Mouse (Mus musculus) lung, embryonic 16.5 days (tissue): ENCODE measurements around the gene Tsks. TPM values are rescaled to one million over a fixed set of nuclear protein-coding genes. Genes with fewer than 3 reads are reported as not detected.
A peak's percentile ranks its signal among the peaks of the same experiment; 100 is the strongest.

ENCODE experiments used
- ATAC-seq: fragments of 200-750 bp; cut with Nextera tagmentation; 2 replicates; pipeline ENCODE4 v1.8.0; 2017; ENCODE audit warnings: low read depth, mild to moderate bottlenecking, moderate library complexity
- H3K27ac ChIP-seq: fragments of 300-500 bp; sonication (generic); 2 replicates; pipeline ENCODE4 v1.5.1; 2014; ENCODE audit warnings: mild to moderate bottlenecking, control low read depth, low read length
- H3K27me3 ChIP-seq: fragments of 300-500 bp; sonication (generic); 2 replicates; pipeline ENCODE4 v1.6.1; 2014; ENCODE audit warnings: low read depth, low read length, mixed read lengths; ENCODE audit not compliant: control insufficient read depth, insufficient read depth
- H3K36me3 ChIP-seq: fragments of 300-500 bp; sonication (generic); 2 replicates; pipeline ENCODE4 v1.6.1; 2014; ENCODE audit warnings: low read length; ENCODE audit not compliant: control insufficient read depth, insufficient read depth
- H3K4me1 ChIP-seq: fragments of 300-500 bp; sonication (generic); replicated peaks from 2 replicates; pipeline ENCODE4 v1.6.1; 2014; ENCODE audit warnings: low read length, mixed read lengths; ENCODE audit not compliant: control insufficient read depth, insufficient read depth
- H3K4me2 ChIP-seq: fragments of 300-500 bp; sonication (generic); 2 replicates; pipeline ENCODE4 v1.6.1; 2014; ENCODE audit warnings: low read depth, low read length, control low read depth
- H3K4me3 ChIP-seq: fragments of 300-500 bp; sonication (generic); 2 replicates; pipeline ENCODE4 v1.5.1; 2014; ENCODE audit warnings: mild to moderate bottlenecking, low read length, control low read depth
- H3K9ac ChIP-seq: fragments of 300-500 bp; sonication (generic); 2 replicates; pipeline ENCODE4 v1.6.1; 2014; ENCODE audit warnings: low read length, control low read depth
- H3K9me3 ChIP-seq: fragments of 300-500 bp; sonication (generic); 2 replicates; pipeline ENCODE4 v1.6.1; 2016; ENCODE audit warnings: low read length; ENCODE audit not compliant: control insufficient read depth
- WGBS: fragments of 180-500 bp; shearing (Covaris S2); extraction: QIAGEN DNeasy Blood & Tissue Kit; methylation state at CpG from one replicate; pipeline ENCODE4 v1.1.7; 2014; 5-methylcytosine and 5-hydroxymethylcytosine counted together
- polyA plus RNA-seq: library from polyadenylated mRNA; unstranded; fragments of >200 nt; fragmentation: Nextera tagmentation; extraction: Ambion mirVana; gene quantifications from 2 replicates; pipeline ENCODE4 v1.2.1, GENCODE M21; 2015

Gene Tsks
- polyA plus RNA-seq, 1 experiment from 2014 or later: 0.15 TPM

DNA sequence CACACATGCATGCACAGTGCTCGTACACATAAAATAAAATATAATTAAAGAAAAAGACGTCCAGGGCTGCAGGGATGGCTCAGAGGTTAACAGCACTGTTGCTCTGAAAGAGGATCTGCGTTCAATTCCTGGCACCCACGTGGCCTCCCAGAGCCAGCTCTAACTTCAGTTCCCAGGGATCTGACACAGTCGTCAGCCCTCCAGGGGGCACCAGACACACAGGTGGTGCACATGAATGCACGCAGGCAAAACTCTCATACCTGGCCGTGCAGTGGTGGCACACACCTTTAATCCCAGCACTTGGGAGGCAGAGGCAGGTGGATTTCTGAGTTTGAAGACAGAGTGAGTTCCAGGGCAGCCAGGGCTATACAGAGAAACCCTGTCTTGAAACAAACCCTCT, 23.0 kb downstream of the Tsks start:
- Histone ChIP-seq H3K4me2 (no peak overlapping the region), H3K9ac (no peak overlapping the region), H3K36me3 (no peaks in the 10 kb centered on the region; the same call in 1 of the 2 replicates), H3K27ac (no peak overlapping the region), H3K9me3 (no peaks in the 10 kb centered on the region), H3K4me1 (peaks cover 7% of the 10 kb centered on the region), H3K27me3 (no peaks in the 10 kb centered on the region), H3K4me3 (no peak overlapping the region)
- ATAC-seq: no peak
- 66% methylated on average over 7 of the region's 7 CpGs for WGBS

DNA sequence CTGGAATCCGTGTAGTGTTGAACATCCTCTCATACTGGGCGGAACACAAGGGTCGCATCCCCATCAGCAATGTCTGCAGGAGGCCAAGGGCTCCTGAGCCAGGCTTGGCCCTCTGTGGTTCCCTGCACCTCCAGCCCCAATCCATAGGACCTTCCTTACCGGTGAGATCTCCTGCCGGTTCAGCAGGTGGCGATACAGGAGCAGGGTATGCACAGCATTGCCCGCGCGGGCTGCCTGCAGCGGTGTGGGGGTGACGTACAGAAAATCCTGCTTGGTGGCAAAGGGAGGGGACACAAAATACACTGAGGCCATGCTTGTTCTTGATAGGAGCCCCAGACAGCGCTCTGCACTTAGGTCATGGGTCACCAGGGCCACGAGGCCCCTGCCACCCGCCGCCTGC, 23.6 kb downstream of the Tsks start:
- WGBS: 48% methylated on average over 15 of the region's 15 CpGs
- Histone ChIP-seq H3K9ac (no peak overlapping the region), H3K27me3 (no peaks in the 10 kb centered on the region), H3K4me2 (no peak overlapping the region), H3K36me3 (no peaks in the 10 kb centered on the region; the same call in 1 of the 2 replicates), H3K9me3 (no peaks in the 10 kb centered on the region), H3K4me3 (no peak overlapping the region), H3K27ac (no peak overlapping the region), H3K4me1 (peaks cover 13% of the 10 kb centered on the region)
- ATAC-seq: no peak

DNA sequence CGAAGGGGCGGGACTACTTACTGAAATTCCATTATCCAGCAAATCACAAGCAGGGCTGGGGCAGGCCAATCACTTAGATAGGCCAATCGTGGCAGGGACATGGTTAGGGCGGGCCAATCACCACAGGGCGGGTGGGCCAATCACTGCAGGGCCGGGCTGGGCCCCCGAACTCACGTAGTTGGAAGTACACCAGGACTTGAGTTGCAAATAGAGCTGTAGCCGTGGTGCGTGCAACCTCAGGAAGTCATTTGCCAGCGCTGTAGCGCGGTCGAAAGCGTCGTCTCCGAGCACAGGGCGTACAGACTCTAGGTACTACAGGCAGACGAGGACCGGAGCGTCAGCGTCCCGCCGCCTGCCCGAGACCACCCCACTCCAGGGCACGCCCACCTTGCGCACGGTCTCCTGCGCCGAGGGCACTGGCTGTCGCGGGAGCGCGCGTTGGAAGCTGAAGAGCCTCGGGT, 27.3 kb downstream of the Tsks start:
- H3K4me1 ChIP-seq: peaks cover 17% of the 10 kb centered on the region
- peak overlapping the region; percentile 92 for H3K4me2 ChIP-seq
- H3K27ac ChIP-seq: peak overlapping the region; percentile 93
- H3K27me3 ChIP-seq: no peaks in the 10 kb centered on the region
- ATAC-seq: peak; percentile 98
- under 1% methylated on average over 36 of the region's 36 CpGs for WGBS
- H3K36me3 ChIP-seq: no peaks in the 10 kb centered on the region; the same call in 1 of the 2 replicates
- H3K4me3 ChIP-seq: peak overlapping the region; percentile 73
- H3K9ac ChIP-seq: peak overlapping the region; percentile 77
- no peaks in the 10 kb centered on the region for H3K9me3 ChIP-seq

DNA sequence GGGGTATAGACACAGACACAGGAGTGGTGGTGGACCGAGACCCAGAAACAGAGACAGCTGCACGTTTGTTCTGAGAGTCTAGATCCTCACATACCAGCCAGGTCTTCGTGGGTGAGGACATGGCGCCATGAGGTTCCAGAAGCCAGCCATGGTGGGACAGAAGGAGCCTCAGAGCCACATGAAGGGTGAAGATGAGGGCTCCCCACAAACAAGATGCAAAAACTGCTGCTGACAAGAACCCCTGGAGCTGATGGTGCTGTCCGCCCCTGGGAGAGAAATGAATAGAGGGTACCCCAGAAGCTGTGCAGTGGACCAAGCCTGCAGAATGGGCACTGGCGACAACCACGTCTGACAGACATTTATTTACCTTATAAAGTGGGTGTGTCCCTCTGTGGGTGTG, 28.1 kb downstream of the Tsks start:
- peak overlapping the region; percentile 92 for H3K4me2 ChIP-seq
- peaks cover 2% of the 10 kb centered on the region; the same call in 1 of the 2 replicates for H3K36me3 ChIP-seq
- H3K4me1 ChIP-seq: peaks cover 17% of the 10 kb centered on the region
- ATAC-seq: no peak
- H3K9ac ChIP-seq: peak overlapping the region; percentile 77
- no peaks in the 10 kb centered on the region for H3K27me3 ChIP-seq
- H3K4me3 ChIP-seq: peak overlapping the region; percentile 73
- WGBS: 54% methylated on average over 7 of the region's 7 CpGs
- no peak overlapping the region for H3K27ac ChIP-seq
- H3K9me3 ChIP-seq: no peaks in the 10 kb centered on the region

DNA sequence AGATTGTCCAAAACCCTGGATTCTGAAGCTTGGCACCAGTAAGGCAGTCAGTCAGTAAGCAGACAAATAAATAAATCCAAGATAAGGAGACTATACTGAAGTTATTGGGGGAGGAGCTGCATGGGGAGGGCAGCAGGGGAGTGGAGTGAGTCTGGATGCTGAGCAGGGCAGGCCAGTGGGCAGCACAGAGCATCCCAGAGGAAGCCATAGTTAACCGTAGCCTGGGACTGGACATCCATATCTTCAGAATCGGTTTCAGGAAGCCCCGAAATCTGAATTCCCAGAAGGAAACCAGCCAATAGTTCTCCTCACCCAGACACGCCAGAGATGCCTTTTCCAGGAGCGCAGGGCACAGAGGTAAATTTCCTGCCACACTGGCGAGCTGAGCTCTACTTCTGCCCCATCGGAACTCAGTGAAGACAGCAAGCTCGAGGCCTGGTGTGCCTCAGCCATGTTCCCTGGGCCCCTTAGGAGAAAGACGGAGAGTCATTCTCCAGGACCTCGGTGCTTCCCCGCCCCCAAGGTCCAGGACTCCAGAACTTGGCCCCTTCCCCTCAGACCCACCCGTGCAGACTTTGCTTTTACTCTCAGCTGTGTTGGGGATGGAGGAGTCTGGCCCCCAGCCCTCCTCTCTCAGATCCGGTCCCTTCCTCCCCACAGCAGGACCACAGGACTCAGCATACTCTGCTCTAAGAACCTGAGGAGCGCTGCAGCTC, 30.6 kb downstream of the Tsks start:
- Histone ChIP-seq H3K9ac (peak overlapping the region; percentile 32; the same call in 1 of the 2 replicates), H3K9me3 (no peaks in the 10 kb centered on the region), H3K4me2 (peak overlapping the region; percentile 65), H3K27ac (no peak overlapping the region), H3K4me3 (peak overlapping the region; percentile 52), H3K4me1 (peaks cover 17% of the 10 kb centered on the region), H3K36me3 (peaks cover 22% of the 10 kb centered on the region), H3K27me3 (no peaks in the 10 kb centered on the region)
- no peak for ATAC-seq
- whole genome bisulfite sequencing: 36% methylated on average over 14 of the region's 14 CpGs

DNA sequence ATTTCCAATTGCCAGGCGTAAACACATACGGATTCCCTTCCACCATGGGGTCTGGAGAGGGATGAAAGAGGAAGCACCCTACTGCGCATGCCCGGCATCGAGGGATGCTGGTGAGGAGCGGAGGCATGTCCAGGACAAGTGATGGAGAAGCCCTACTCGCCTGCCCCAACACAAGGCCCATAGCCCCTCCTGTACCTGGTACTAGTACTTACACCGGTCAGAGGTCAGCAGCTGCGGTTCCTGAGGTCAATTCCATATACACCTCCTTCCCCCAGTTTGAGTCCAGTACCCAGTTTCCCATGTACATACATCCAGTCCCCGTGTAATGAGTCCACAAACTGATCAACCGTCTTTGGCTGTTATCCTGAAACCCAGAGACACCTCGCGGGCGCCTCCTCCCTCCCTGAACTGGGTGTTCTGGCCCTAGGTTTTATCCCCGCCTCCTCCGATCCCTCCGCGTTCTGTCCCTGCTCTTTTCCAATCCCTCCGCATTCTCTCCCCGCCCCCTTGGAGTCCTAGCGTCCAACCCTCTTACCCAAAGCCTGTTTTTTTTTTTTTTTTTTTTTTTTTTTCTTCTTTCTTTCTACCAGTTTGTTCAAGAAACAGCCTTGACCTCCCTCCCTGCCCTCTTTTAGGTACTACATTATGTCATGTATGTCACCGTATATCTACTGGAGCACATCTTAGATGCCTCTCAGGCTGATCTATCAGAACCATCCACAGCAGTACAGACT, 31.5 kb downstream of the Tsks start, which contains the start of gene Cpt1c:
Gene Cpt1c, minus strand, starts transcription at position 469 of the 734 bp plus-strand sequence.
- H3K27me3 ChIP-seq: no peaks in the 10 kb centered on the region
- ATAC-seq: peak; percentile 16; the same call in 1 of the 2 replicates
- 2% methylated on average over 22 of the region's 22 CpGs for WGBS
- H3K36me3 ChIP-seq: peaks cover 28% of the 10 kb centered on the region
- H3K9ac ChIP-seq: peak within 1 kb of the TSS; percentile 48
- peak within 1 kb of the TSS; percentile 52 for H3K4me3 ChIP-seq
- H3K9me3 ChIP-seq: no peaks in the 10 kb centered on the region
- peak within 1 kb of the TSS; percentile 32 for H3K27ac ChIP-seq
- H3K4me2 ChIP-seq: peak within 1 kb of the TSS; percentile 65
- H3K4me1 ChIP-seq: peaks cover 16% of the 10 kb centered on the region

DNA sequence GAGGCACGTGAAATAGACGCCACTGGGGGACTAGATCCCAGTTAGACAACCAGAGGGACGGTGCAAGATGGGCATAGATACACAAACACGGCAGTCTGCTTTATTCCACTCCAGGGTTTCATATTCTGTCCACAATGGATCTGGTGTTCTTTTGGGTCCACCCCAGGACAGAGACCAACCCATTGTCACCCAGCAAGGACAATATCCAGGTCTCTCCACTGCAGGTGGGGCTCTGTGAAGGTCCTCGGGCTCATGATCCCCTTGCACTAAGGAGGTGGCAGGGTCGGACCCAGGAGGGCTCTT, 32.1 kb downstream of the Tsks start:
- H3K27me3 ChIP-seq: no peaks in the 10 kb centered on the region
- peak overlapping the region; percentile 65; the same call in 1 of the 2 replicates for H3K4me2 ChIP-seq
- no peak for ATAC-seq
- 17% methylated on average over 6 of the region's 6 CpGs for WGBS
- H3K27ac ChIP-seq: peak overlapping the region; percentile 32; the same call in 1 of the 2 replicates
- H3K4me3 ChIP-seq: no peak overlapping the region
- H3K4me1 ChIP-seq: peaks cover 12% of the 10 kb centered on the region
- H3K9me3 ChIP-seq: no peaks in the 10 kb centered on the region
- H3K9ac ChIP-seq: no peak overlapping the region
- H3K36me3 ChIP-seq: peaks cover 34% of the 10 kb centered on the region

DNA sequence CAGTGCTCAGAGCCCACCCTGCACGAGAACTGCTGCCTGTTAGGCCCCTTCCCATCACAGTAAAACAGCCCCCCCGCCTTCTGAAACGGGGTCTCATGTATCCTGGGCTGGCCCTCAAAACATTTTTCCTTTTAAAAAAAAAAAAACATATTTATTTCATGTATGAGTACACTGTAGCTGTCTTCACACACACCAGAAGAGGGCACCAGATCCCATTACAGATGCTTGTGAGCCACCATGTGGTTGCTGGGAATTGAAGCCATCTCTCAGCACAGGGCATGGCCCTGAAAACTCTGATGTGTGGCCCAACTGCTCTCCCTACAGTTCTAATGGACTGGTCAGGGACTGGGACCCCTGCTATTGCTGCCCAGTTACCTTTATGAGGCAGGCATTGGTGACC, 35.3 kb downstream of the Tsks start:
- no peaks in the 10 kb centered on the region for H3K9me3 ChIP-seq
- H3K27me3 ChIP-seq: no peaks in the 10 kb centered on the region
- no peak overlapping the region for H3K4me3 ChIP-seq
- no peak overlapping the region for H3K27ac ChIP-seq
- no peak overlapping the region for H3K4me2 ChIP-seq
- H3K9ac ChIP-seq: no peak overlapping the region
- H3K4me1 ChIP-seq: peaks cover 5% of the 10 kb centered on the region; the same call in 1 of the 2 replicates
- no peak for ATAC-seq
- H3K36me3 ChIP-seq: peaks cover 54% of the 10 kb centered on the region
- 83% methylated on average over 3 of the region's 3 CpGs for WGBS

DNA sequence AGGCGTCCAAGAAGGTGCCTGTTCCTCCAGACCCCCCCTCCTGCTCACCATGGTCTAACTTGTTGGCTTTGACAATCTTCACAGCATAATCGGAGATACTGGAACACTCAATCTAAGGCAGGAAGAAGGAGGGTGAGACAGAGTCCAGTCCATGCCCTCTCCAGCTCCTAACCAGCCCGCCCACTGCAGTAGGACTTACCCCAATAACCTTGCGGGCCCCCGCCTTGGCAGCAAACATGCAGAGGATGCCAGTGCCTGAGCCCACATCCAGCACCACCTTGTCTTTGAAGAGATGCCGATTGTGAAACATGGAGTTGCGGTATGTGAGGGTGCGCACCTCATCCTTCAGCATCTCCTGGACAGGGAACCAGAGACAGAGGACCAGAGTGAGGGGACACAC, 38.5 kb downstream of the Tsks start:
- no peaks in the 10 kb centered on the region for H3K27me3 ChIP-seq
- peaks cover 49% of the 10 kb centered on the region for H3K36me3 ChIP-seq
- no peak for ATAC-seq
- H3K27ac ChIP-seq: no peak overlapping the region
- peaks cover 11% of the 10 kb centered on the region for H3K4me1 ChIP-seq
- 89% methylated on average over 8 of the region's 8 CpGs for WGBS
- no peaks in the 10 kb centered on the region for H3K9me3 ChIP-seq
- no peak overlapping the region for H3K9ac ChIP-seq
- no peak overlapping the region for H3K4me2 ChIP-seq
- H3K4me3 ChIP-seq: no peak overlapping the region
